Mouse (Mus musculus) lung, postnatal 0 days (tissue): ENCODE measurements around the gene Sirt1.

Experiments used
- CTCF ChIP-seq: IDR thresholded peaks from 2 replicates; pipeline ENCODE4 v1.5.1; 2016; ENCODE audit warnings: antibody characterized with exemption, mild to moderate bottlenecking
- EP300 ChIP-seq: IDR thresholded peaks from 2 replicates; pipeline ENCODE4 v1.6.1; 2016; ENCODE audit warnings: antibody characterized with exemption, mild to moderate bottlenecking, control low read depth

GRCm38 (mm10) chr10:63348291-63348690, 33.2 kb downstream of the Sirt1 start:
- TF ChIP-seq CTCF, result no peak
- no peak for TF ChIP-seq EP300
